Mouse (Mus musculus) brain, embryonic 14.5 days (tissue): ENCODE measurements around the gene Inpp4a.

Experiments
- CTCF ChIP-seq: fragments of 200-500 bp; IDR thresholded peaks from 2 replicates; pipeline ENCODE4 v1.5.1; 2012; ENCODE audit warnings: inconsistent platforms, mild to moderate bottlenecking, moderate library complexity, borderline replicate concordance; ENCODE audit not compliant: insufficient read depth, insufficient read length; ENCODE audit errors: extremely low read depth
- POLR2A ChIP-seq: fragments of 200-500 bp; IDR thresholded peaks from 2 replicates; pipeline ENCODE4 v1.6.1; 2012; ENCODE audit warnings: mild to moderate bottlenecking, inconsistent platforms, borderline replicate concordance; ENCODE audit not compliant: poor library complexity, insufficient read depth, insufficient read length, severe bottlenecking; ENCODE audit errors: extremely low read depth

GRCm38 (mm10) chr1:37358621-37359020 lies 59.0 kb downstream of the Inpp4a start:
- TF ChIP-seq POLR2A: no peak
- no peak for TF ChIP-seq CTCF
